Mouse (Mus musculus) heart, postnatal 36 days (tissue): ENCODE measurements around the gene Olfr150. TPM values are rescaled to one million over a fixed set of nuclear protein-coding genes. Genes with fewer than 3 reads are reported as not detected.
"Not testable (repeated sequence)": the region's sequence is repeated elsewhere in the genome, so short reads cannot be mapped to it uniquely, and the experiment has no call there.

Source experiments
- DNase-seq, 2 experiments: peaks; one replicate each; pipeline ENCODE4 v3.0.0; 2021 to 2022
- intact Hi-C: fragments of 180-260 bp; cut with DNase I; formaldehyde crosslinking; loops from one replicate; pipeline ENCODE4 v1.15.1; 2025
- total RNA-seq, 2 experiments: library from RNA; stranded (reverse); gene quantifications; 2 replicates each; pipeline ENCODE4 v1.2.3; 2021

Gene Olfr150
- total RNA-seq, result not detected

DNA sequence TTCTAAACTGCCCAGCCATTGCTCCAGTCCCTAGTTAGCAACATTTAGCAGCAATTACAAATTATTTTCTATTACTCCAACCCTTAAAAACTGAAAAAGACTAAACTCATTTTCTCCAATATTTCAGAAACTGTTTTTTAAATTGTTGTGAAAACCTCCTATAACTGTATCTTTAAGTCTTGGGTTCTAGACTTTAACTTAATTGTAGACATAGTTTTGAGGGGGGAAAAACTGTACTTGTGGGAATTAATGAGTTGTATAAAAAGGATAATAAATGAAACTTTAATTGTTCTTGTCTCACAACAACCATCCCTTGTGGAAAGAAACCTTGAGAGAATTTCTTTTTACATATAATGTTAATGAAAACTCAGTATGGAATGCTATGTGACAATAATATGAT, at the start of gene Olfr150:
TSS of gene Olfr150 (plus strand) at position 301 of the 400 bp plus-strand sequence.
- intact Hi-C loops, result no loop called here
- DNase-seq, result no peak

DNA sequence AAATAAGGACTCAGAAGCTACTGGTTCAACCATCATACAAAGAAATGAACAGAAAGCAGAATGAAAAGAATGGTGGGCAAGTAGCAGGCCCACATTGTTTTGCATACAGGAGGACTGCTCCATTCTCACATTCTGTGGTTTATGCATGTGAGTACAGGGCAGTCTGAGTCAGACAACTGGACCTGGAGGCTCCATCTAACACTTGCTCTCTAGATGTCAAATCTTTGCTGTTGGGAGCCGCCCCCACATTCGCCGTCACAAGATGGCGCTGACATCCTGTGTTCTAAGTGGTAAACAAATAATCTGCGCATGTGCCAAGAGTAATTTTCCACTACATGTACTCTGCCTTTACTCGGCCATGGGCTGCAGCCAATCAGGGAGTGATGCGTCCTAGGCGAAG, 29.7 kb upstream of the Olfr150 start:
- DNase-seq, intact Hi-C loops: not testable (repeated sequence)

DNA sequence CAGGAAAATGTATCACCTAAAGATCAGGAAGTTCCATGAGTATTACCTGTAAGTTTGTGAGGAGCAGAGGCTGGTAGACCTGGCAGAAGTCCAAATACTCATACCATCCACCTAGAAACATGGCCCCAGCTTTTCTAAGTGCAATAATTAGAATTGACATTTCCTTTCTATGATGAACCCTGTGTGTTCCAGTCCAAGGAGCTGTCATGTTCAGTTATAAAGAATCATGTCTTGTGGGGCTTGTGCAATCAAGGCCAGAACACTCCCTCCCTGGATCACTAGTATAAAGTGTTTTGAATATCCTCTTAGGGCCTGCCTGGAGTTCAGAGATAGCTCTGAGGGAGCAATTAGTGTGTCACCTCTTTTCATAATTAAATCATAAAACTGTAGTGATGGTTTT, 23.8 kb upstream of the Olfr150 start, which contains the start of gene Olfr149:
TSS of gene Olfr149 (minus strand) at position 101 of the 400 bp plus-strand sequence.
- no peak for DNase-seq
- intact Hi-C loops, result no loop called here

DNA sequence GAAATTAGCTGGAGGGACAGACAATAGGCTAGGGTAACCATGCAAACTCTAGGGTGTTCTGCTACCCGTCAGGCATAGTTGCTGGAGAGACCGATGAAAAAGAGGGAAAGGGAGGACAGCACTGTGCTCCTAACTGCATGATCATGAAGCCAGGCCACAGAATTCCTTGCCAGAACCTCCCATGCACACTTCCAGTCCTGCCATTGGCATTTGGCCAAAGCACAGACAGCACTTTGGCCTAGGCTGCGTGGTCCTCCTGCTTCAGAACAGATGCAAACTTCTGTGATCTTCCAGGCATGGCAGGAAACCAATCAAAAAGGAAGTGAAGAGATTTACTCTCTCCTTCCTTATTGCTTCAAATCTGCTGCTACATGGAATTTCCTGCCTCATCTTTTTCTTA, 21.8 kb upstream of the Olfr150 start:
- peak in 1 of 2 experiments; percentile 3 for DNase-seq

DNA sequence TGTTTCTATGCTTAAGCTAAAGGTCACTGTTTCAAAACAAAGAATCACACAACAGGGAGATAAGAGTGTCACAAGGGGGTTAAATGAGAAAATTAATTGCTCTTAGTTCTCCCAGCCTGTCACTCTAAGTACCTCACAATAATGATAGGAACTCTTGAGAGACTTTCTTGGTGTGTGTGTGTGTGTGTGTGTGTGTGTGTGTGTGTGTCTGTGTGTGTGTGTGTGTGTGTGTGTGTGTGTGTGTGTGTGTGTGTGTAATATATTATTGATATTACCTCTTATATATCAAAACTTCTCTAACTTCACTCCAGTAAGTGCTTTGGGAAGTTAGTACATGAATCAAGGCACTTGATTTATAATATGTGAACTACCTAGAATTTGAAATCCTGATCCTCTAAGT, 19.7 kb upstream of the Olfr150 start, which contains the start of gene Olfr965:
TSS of gene Olfr965 (plus strand) at position 301 of the 400 bp plus-strand sequence.
- intact Hi-C loops, result no loop called here
- no peak for DNase-seq

More for the DNA sequence above, 21.8 kb upstream of the Olfr150 start:
- intact Hi-C loops, result no loop called here

DNA sequence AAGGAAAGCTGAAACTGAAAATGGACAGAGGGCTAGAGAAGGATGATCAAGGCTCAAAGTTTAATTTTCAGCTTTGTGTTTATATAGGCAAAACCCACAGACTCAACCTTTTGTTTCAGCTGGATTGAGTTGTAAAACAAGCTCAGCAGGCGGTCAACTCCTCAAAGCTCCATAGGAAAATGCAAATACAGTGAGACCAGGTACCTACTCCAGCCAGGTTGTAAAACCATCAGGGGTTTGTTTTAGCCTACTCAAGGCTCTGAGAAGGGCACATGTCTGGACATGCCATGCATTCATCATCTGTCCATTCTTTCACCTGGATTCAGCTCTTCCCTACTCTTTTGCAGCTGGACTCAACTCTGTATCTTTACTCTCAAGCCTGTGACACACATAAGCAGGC, 10.0 kb downstream of the Olfr150 start:
- intact Hi-C loops, result no loop called here
- DNase-seq, result no peak

DNA sequence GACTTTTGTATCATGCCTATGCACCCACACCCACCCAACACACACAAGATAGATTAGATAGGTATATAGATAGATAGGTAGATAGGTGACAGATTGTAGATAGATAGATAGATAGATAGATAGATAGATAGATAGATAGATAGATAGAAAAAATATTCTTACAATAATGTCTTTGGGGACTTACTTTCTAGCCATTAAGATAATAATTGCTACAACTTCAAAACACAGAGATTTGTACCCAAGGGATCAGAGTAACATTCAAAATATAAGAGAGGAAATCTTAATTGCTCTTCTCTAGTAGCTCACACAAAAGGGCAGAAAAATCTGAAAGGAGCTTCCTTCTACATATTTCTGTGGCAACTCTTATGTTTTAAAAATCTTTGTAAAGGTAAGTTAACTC, 15.2 kb downstream of the Olfr150 start, which contains the start of gene Olfr967:
TSS of gene Olfr967 (plus strand) at position 301 of the 400 bp plus-strand sequence.
- intact Hi-C loops, result no loop called here

DNA sequence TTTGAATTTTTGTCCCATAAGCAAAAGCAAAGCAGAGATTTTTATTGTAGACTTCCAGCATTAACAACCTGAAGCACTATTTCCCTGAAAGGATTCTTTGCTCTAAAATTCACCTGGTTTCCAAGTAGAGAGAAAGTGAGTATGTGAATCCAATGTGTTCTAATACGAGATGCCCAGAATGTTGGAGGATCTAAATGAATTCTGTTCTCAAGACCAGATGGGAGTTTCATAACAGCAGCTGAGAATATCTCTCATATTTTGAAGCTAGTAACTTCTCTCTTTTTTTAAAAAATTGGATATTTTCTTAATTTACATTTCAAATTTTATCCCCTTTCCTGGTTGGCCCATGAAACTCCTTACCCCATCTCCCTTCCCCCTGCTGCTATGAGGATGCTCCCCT, 15.7 kb downstream of the Olfr150 start:
- DNase-seq, result no peak
- intact Hi-C loops, result no loop called here

More for the DNA sequence above, 15.2 kb downstream of the Olfr150 start, which contains the start of gene Olfr967:
- DNase-seq, result no peak

DNA sequence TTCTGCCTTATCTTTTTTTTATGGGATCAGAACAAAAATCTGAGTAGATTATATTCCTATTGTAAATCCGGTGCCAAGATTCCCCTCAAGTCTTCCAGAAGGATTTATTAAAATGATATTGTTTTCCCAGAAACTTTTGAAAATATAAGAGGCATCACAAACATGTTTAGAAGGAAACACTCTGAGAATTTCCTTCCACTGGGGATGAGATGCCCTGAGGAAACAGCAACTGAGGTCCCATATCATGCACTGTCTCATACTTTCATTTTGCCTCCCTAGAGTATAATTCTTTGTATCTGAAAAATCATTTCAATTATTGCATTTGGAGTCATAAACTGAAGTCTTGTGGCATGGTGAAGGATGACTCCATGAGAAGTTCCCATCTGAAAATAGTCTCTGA, 52.4 kb downstream of the Olfr150 start, which contains the start of gene Olfr968:
TSS of gene Olfr968 (minus strand) at position 101 of the 400 bp plus-strand sequence.
- intact Hi-C loops, result no loop called here
- DNase-seq, result no peak

Other genes starting within 250 kb of the Olfr150 start
- gene Olfr44, start 237.0 kb upstream of the Olfr150 start, total RNA-seq, result not detected
- gene Olfr957, start 215.2 kb upstream of the Olfr150 start, total RNA-seq, result not detected
- gene Olfr958, start 176.9 kb upstream of the Olfr150 start, total RNA-seq, result not detected
- gene Olfr959, start 155.4 kb upstream of the Olfr150 start, total RNA-seq, result not detected
- gene AW551984, start 126.6 kb upstream of the Olfr150 start, total RNA-seq, result under 1 TPM; 0.14 to 0.64 TPM
- gene Olfr148, start 120.3 kb upstream of the Olfr150 start, total RNA-seq, result not detected
- not detected for gene Olfr960, start 109.6 kb upstream of the Olfr150 start, total RNA-seq
- not detected for gene Olfr961, start 85.9 kb upstream of the Olfr150 start, total RNA-seq
- gene Olfr963, start 63.8 kb upstream of the Olfr150 start, total RNA-seq, result not detected
- not detected for gene Olfr149, start 23.9 kb upstream of the Olfr150 start, total RNA-seq
- not detected for gene Olfr965, start 19.6 kb upstream of the Olfr150 start, total RNA-seq
- not detected for gene Olfr967, start 15.3 kb downstream of the Olfr150 start, total RNA-seq
- not detected for gene Olfr968, start 52.3 kb downstream of the Olfr150 start, total RNA-seq
- not detected for gene Olfr969, start 60.0 kb downstream of the Olfr150 start, total RNA-seq
- not detected for gene Olfr970, start 77.9 kb downstream of the Olfr150 start, total RNA-seq
- not detected for gene Olfr971, start 105.9 kb downstream of the Olfr150 start, total RNA-seq
- not detected for gene Olfr972, start 135.4 kb downstream of the Olfr150 start, total RNA-seq
- not detected for gene Olfr229, start 176.4 kb downstream of the Olfr150 start, total RNA-seq
- not detected for gene Olfr974, start 206.5 kb downstream of the Olfr150 start, total RNA-seq
- gene Olfr975, start 221.1 kb downstream of the Olfr150 start, total RNA-seq, result not detected
- gene Olfr976, start 230.2 kb downstream of the Olfr150 start, total RNA-seq, result not detected